8 mouse cellular contexts compared by ENCODE assay signal in genomic region chr9:106371384-106371671, GRCm38 (mm10). TPM values are rescaled to one million over a fixed set of nuclear protein-coding genes. Genes with fewer than 3 reads are reported as not detected.
DNase-seq lines count a peak whose midpoint lies in the region; ATAC-seq lines count a peak whose summit lies in the region.

No protein-coding gene starts in this region.

- intact Hi-C loops in left cerebral cortex, postnatal 4 days (cut with DNase I): loop anchor here (5.0 kb wide), 1 partner anchor 84 kb away; no protein-coding TSS in a partner anchor

- H3K36me3 ChIP-seq in embryonic facial prominence, embryonic 13.5 days: peaks cover 48% of the 10 kb centered on the region
- peaks cover 41% of the 10 kb centered on the region for H3K36me3 ChIP-seq in hindbrain, embryonic 13.5 days
- H3K36me3 ChIP-seq in macrophage (ENCODE audit: inconsistent target): peaks cover 22% of the 10 kb centered on the region; the same call in 1 of the 2 replicates

- H3K4me3 ChIP-seq in embryonic facial prominence, embryonic 13.5 days: peak overlapping the region; percentile 97
- peak overlapping the region; percentile 86; the same call in 1 of the 2 replicates for H3K4me3 ChIP-seq in hindbrain, embryonic 13.5 days
- peak overlapping the region; percentile 95 for H3K4me3 ChIP-seq in macrophage (ENCODE audit: inconsistent target)

- H3K4me2 ChIP-seq in embryonic facial prominence, embryonic 13.5 days: peak overlapping the region; percentile 96
- H3K4me2 ChIP-seq in hindbrain, embryonic 13.5 days: peak overlapping the region; percentile 95

- H3K27ac ChIP-seq in embryonic facial prominence, embryonic 13.5 days: peak overlapping the region; percentile 75
- H3K27ac ChIP-seq in hindbrain, embryonic 13.5 days: no peak overlapping the region
- peak overlapping the region; percentile 95 for H3K27ac ChIP-seq in macrophage

- H3K9ac ChIP-seq in embryonic facial prominence, embryonic 13.5 days: peak overlapping the region; percentile 99
- H3K9ac ChIP-seq in hindbrain, embryonic 13.5 days: peak overlapping the region; percentile 96

- 17% methylated on average over 6 of the region's 6 CpGs for WGBS in embryonic facial prominence, embryonic 13.5 days
- WGBS in hindbrain, embryonic 13.5 days: 74% methylated on average over 6 of the region's 6 CpGs
- WGBS in macrophage (ENCODE audit: missing documents): 50% methylated on average over 6 of the region's 6 CpGs

- DNase-seq in left cerebral cortex, adult 11 months (ENCODE audit: low spot score): peak; percentile 63
- DNase-seq in left cerebral cortex, postnatal 4 days: no peak
- no peak for DNase-seq in urinary bladder, postnatal 25 days (ENCODE audit: low spot score)
- DNase-seq in cerebellum, adult 18-20 months: no peak
- DNase-seq in kidney, postnatal 4 days: no peak

- H3K79me2 ChIP-seq in macrophage (ENCODE audit: inconsistent target): peaks cover 75% of the 10 kb centered on the region

- no peak for ATAC-seq in embryonic facial prominence, embryonic 13.5 days (ENCODE audit: insufficient number of reproducible peaks, insufficient read depth, low FRiP score, low TSS enrichment, low read depth)
- ATAC-seq in hindbrain, embryonic 13.5 days (ENCODE audit: low FRiP score): no peak

- H3K27me3 ChIP-seq in embryonic facial prominence, embryonic 13.5 days: no peaks in the 10 kb centered on the region
- H3K27me3 ChIP-seq in hindbrain, embryonic 13.5 days: 0 out of 2 replicates have a peak, but pooled peaks cover 3% of the 10 kb centered on the region

- no peaks in the 10 kb centered on the region for H3K9me3 ChIP-seq in embryonic facial prominence, embryonic 13.5 days
- H3K9me3 ChIP-seq in hindbrain, embryonic 13.5 days: no peaks in the 10 kb centered on the region

- H3K4me1 ChIP-seq in embryonic facial prominence, embryonic 13.5 days: peaks cover 58% of the 10 kb centered on the region
- H3K4me1 ChIP-seq in hindbrain, embryonic 13.5 days (replicated peaks): peaks cover 53% of the 10 kb centered on the region

RNA-seq across cellular contexts. Expression of gene Dusp7, which starts 2.9 kb away (rescaled TPM):
- 10 to 100 TPM; 54.3 to 54.4 TPM for total RNA-seq in left cerebral cortex, postnatal 4 days (2021)
- polyA plus RNA-seq in embryonic facial prominence, embryonic 13.5 days (2015; fragmentation: Nextera tagmentation; extraction: Ambion mirVana): 40.3 and 40.6 TPM in 2 replicates
- 9.9 and 10.3 TPM in 2 replicates for polyA plus RNA-seq in hindbrain, embryonic 13.5 days (2015; fragmentation: Nextera tagmentation; extraction: Ambion mirVana)
- total RNA-seq in macrophage (2018; cell fraction: chromatin; rRNA removed): 10 to 100 TPM in 19 of 26 experiments, 1 to 10 TPM in 7; 4.1 to 46.7 (median 12.6) TPM
- 10 to 100 TPM; 32.4 to 87.1 (median 54.1) TPM for total RNA-seq in macrophage (2018; cell fraction: cytosol; rRNA removed)
- total RNA-seq in macrophage (2018; cell fraction: nucleus; rRNA removed): 10 to 100 TPM; 16.5 to 77.6 (median 30.5) TPM
- 58.0 to 112 TPM (median 63.3 TPM) in 3 replicates for polyA plus RNA-seq in macrophage (2018)

RNA-seq across cellular contexts. Expression of gene Rpl29, which starts 57.9 kb away (rescaled TPM):
- total RNA-seq in left cerebral cortex, postnatal 4 days (2021): 100 to 1,000 TPM; 480 to 518 TPM
- polyA plus RNA-seq in embryonic facial prominence, embryonic 13.5 days (2015; fragmentation: Nextera tagmentation; extraction: Ambion mirVana): 841 and 1,083 TPM in 2 replicates
- 704 TPM in 2 replicates for polyA plus RNA-seq in hindbrain, embryonic 13.5 days (2015; fragmentation: Nextera tagmentation; extraction: Ambion mirVana)
- total RNA-seq in macrophage (2018; cell fraction: chromatin; rRNA removed): 100 to 1,000 TPM in 1 of 26 experiments, 10 to 100 TPM in 25; 10.2 to 120 (median 19.9) TPM
- 1,000 to 10,000 TPM in 2 of 26 experiments, 100 to 1,000 TPM in 24; 483 to 1,246 (median 739) TPM for total RNA-seq in macrophage (2018; cell fraction: cytosol; rRNA removed)
- total RNA-seq in macrophage (2018; cell fraction: nucleus; rRNA removed): 100 to 1,000 TPM in 1 of 26 experiments, 10 to 100 TPM in 25; 32.8 to 107 (median 59.5) TPM
- 891 to 979 TPM (median 909 TPM) in 3 replicates for polyA plus RNA-seq in macrophage (2018)
